Mouse (Mus musculus): ENCODE results near the gene Lclat1. TPM values are rescaled to one million over a fixed set of nuclear protein-coding genes. Genes with fewer than 3 reads are reported as not detected.

The Lclat1 gene
- polyA plus RNA-seq, 1 experiment from 2014 or later: 12.2 TPM

GRCm38 (mm10) chr17:73213677-73214076 is 105.9 kb downstream of the Lclat1 start:
- H3K4me1 ChIP-seq (ENCODE audit: control insufficient read depth, insufficient read depth, low read length): no peaks in the 10 kb centered on the region
- no peaks in the 10 kb centered on the region for H3K9me3 ChIP-seq (replicated peaks; ENCODE audit: control insufficient read depth, low read length)
- no peak overlapping the region for H3K9ac ChIP-seq (ENCODE audit: low read length)
- no peak overlapping the region for H3K27ac ChIP-seq (ENCODE audit: low read depth, low read length)
- ATAC-seq: no peak
- no peak for DNase-seq (ENCODE audit: low spot score)
- 86% methylated on average over 2 of the region's 2 CpGs for WGBS
- H3K4me2 ChIP-seq (ENCODE audit: low read length): no peak overlapping the region
- no peaks in the 10 kb centered on the region for H3K36me3 ChIP-seq (ENCODE audit: control insufficient read depth, insufficient read depth, low read length)
- no peak overlapping the region for H3K4me3 ChIP-seq (ENCODE audit: low read depth, low read length)
- no peaks in the 10 kb centered on the region for H3K27me3 ChIP-seq (replicated peaks; ENCODE audit: control insufficient read depth, insufficient read depth, low read length)

GRCm38 (mm10) chr17:73217274-73217673 is 109.5 kb downstream of the Lclat1 start:
- no peaks in the 10 kb centered on the region for H3K9me3 ChIP-seq (replicated peaks; ENCODE audit: control insufficient read depth, low read length)
- no peaks in the 10 kb centered on the region for H3K27me3 ChIP-seq (replicated peaks; ENCODE audit: control insufficient read depth, insufficient read depth, low read length)
- DNase-seq (ENCODE audit: low spot score) (no peak), ATAC-seq (no peak)
- H3K27ac ChIP-seq (ENCODE audit: low read depth, low read length): no peak overlapping the region
- 0 out of 2 replicates have a peak, but pooled peaks cover 3% of the 10 kb centered on the region for H3K4me1 ChIP-seq (ENCODE audit: control insufficient read depth, insufficient read depth, low read length)
- no peak overlapping the region for H3K9ac ChIP-seq (ENCODE audit: low read length)
- H3K36me3 ChIP-seq (ENCODE audit: control insufficient read depth, insufficient read depth, low read length): no peaks in the 10 kb centered on the region
- no peak overlapping the region for H3K4me3 ChIP-seq (ENCODE audit: low read depth, low read length)
- 90% methylated on average over 3 of the region's 3 CpGs for WGBS
- H3K4me2 ChIP-seq (ENCODE audit: low read length): no peak overlapping the region

GRCm38 (mm10) chr17:73220746-73221145 is 113.0 kb downstream of the Lclat1 start:
- Histone ChIP-seq H3K9ac (ENCODE audit: low read length) (no peak overlapping the region), H3K4me3 (ENCODE audit: low read depth, low read length) (no peak overlapping the region), H3K9me3 (replicated peaks; ENCODE audit: control insufficient read depth, low read length) (no peaks in the 10 kb centered on the region), H3K36me3 (ENCODE audit: control insufficient read depth, insufficient read depth, low read length) (no peaks in the 10 kb centered on the region), H3K4me2 (ENCODE audit: low read length) (no peak overlapping the region), H3K27me3 (replicated peaks; ENCODE audit: control insufficient read depth, insufficient read depth, low read length) (no peaks in the 10 kb centered on the region), H3K4me1 (ENCODE audit: control insufficient read depth, insufficient read depth, low read length) (peaks cover 9% of the 10 kb centered on the region), H3K27ac (ENCODE audit: low read depth, low read length) (no peak overlapping the region)
- 63% methylated on average over 7 of the region's 7 CpGs for WGBS
- DNase-seq (ENCODE audit: low spot score) (no peak), ATAC-seq (no peak)

GRCm38 (mm10) chr17:73222077-73222476 is 114.3 kb downstream of the Lclat1 start:
- WGBS: 71% methylated on average over 7 of the region's 7 CpGs
- no peak for ATAC-seq
- H3K36me3 ChIP-seq (ENCODE audit: control insufficient read depth, insufficient read depth, low read length): no peaks in the 10 kb centered on the region

GRCm38 (mm10) chr17:73225442-73225841 is 117.7 kb downstream of the Lclat1 start:
- Histone ChIP-seq H3K4me1 (ENCODE audit: control insufficient read depth, insufficient read depth, low read length) (peaks cover 16% of the 10 kb centered on the region), H3K27ac (ENCODE audit: low read depth, low read length) (peak overlapping the region; percentile 81; the same call in 1 of the 2 replicates), H3K4me2 (ENCODE audit: low read length) (no peak overlapping the region), H3K4me3 (ENCODE audit: low read depth, low read length) (no peak overlapping the region), H3K36me3 (ENCODE audit: control insufficient read depth, insufficient read depth, low read length) (no peaks in the 10 kb centered on the region), H3K9ac (ENCODE audit: low read length) (no peak overlapping the region), H3K9me3 (replicated peaks; ENCODE audit: control insufficient read depth, low read length) (no peaks in the 10 kb centered on the region), H3K27me3 (replicated peaks; ENCODE audit: control insufficient read depth, insufficient read depth, low read length) (no peaks in the 10 kb centered on the region)
- peak; percentile 64 for DNase-seq (ENCODE audit: low spot score)
- ATAC-seq: peak; percentile 53; the same call in 1 of the 2 replicates

More at GRCm38 (mm10) chr17:73222077-73222476, 114.3 kb downstream of the Lclat1 start:
- Histone ChIP-seq H3K9ac (ENCODE audit: low read length) (no peak overlapping the region), H3K4me1 (ENCODE audit: control insufficient read depth, insufficient read depth, low read length) (peaks cover 16% of the 10 kb centered on the region), H3K9me3 (replicated peaks; ENCODE audit: control insufficient read depth, low read length) (no peaks in the 10 kb centered on the region), H3K4me3 (ENCODE audit: low read depth, low read length) (no peak overlapping the region), H3K4me2 (ENCODE audit: low read length) (no peak overlapping the region), H3K27me3 (replicated peaks; ENCODE audit: control insufficient read depth, insufficient read depth, low read length) (no peaks in the 10 kb centered on the region), H3K27ac (ENCODE audit: low read depth, low read length) (no peak overlapping the region)
- no peak for DNase-seq (ENCODE audit: low spot score)

- Histone ChIP-seq H3K4me1 (ENCODE audit: control insufficient read depth, insufficient read depth, low read length) (peaks cover 16% of the 10 kb centered on the region), H3K4me2 (ENCODE audit: low read length) (no peak overlapping the region), H3K27ac (ENCODE audit: low read depth, low read length) (peak overlapping the region; percentile 81), H3K9ac (ENCODE audit: low read length) (no peak overlapping the region), H3K9me3 (replicated peaks; ENCODE audit: control insufficient read depth, low read length) (no peaks in the 10 kb centered on the region), H3K4me3 (ENCODE audit: low read depth, low read length) (no peak overlapping the region), H3K27me3 (replicated peaks; ENCODE audit: control insufficient read depth, insufficient read depth, low read length) (no peaks in the 10 kb centered on the region), H3K36me3 (ENCODE audit: control insufficient read depth, insufficient read depth, low read length) (no peaks in the 10 kb centered on the region)
- WGBS: 33% methylated on average over 5 of the region's 5 CpGs
- ATAC-seq (peak; percentile 19; the same call in 1 of the 2 replicates), DNase-seq (ENCODE audit: low spot score) (no peak)
Measured at GRCm38 (mm10) chr17:73225996-73226395, 118.2 kb downstream of the Lclat1 start.

- no peaks in the 10 kb centered on the region for H3K27me3 ChIP-seq (replicated peaks; ENCODE audit: control insufficient read depth, insufficient read depth, low read length)
- peak overlapping the region; percentile 81; the same call in 1 of the 2 replicates for H3K27ac ChIP-seq (ENCODE audit: low read depth, low read length)
- H3K9me3 ChIP-seq (replicated peaks; ENCODE audit: control insufficient read depth, low read length): no peaks in the 10 kb centered on the region
- no peak overlapping the region for H3K9ac ChIP-seq (ENCODE audit: low read length)
- 94% methylated on average over 2 of the region's 2 CpGs for WGBS
- H3K4me1 ChIP-seq (ENCODE audit: control insufficient read depth, insufficient read depth, low read length): peaks cover 16% of the 10 kb centered on the region
- DNase-seq (ENCODE audit: low spot score) (no peak), ATAC-seq (no peak)
- no peaks in the 10 kb centered on the region for H3K36me3 ChIP-seq (ENCODE audit: control insufficient read depth, insufficient read depth, low read length)
- no peak overlapping the region for H3K4me2 ChIP-seq (ENCODE audit: low read length)
- no peak overlapping the region for H3K4me3 ChIP-seq (ENCODE audit: low read depth, low read length)
Measured at GRCm38 (mm10) chr17:73226595-73226994, 118.8 kb downstream of the Lclat1 start.

- no peak overlapping the region for H3K4me2 ChIP-seq (ENCODE audit: low read length)
- no peaks in the 10 kb centered on the region for H3K9me3 ChIP-seq (replicated peaks; ENCODE audit: control insufficient read depth, low read length)
- H3K4me3 ChIP-seq (ENCODE audit: low read depth, low read length): no peak overlapping the region
- H3K36me3 ChIP-seq (ENCODE audit: control insufficient read depth, insufficient read depth, low read length): no peaks in the 10 kb centered on the region
- no peak overlapping the region for H3K27ac ChIP-seq (ENCODE audit: low read depth, low read length)
- WGBS: 89% methylated on average over 3 of the region's 3 CpGs
- H3K4me1 ChIP-seq (ENCODE audit: control insufficient read depth, insufficient read depth, low read length): peaks cover 13% of the 10 kb centered on the region
- H3K27me3 ChIP-seq (replicated peaks; ENCODE audit: control insufficient read depth, insufficient read depth, low read length): no peaks in the 10 kb centered on the region
- DNase-seq (ENCODE audit: low spot score) (no peak), ATAC-seq (no peak)
- no peak overlapping the region for H3K9ac ChIP-seq (ENCODE audit: low read length)
Measured at GRCm38 (mm10) chr17:73227361-73227760, 119.6 kb downstream of the Lclat1 start.

GRCm38 (mm10) chr17:73229445-73230155 is 121.8 kb downstream of the Lclat1 start:
- Histone ChIP-seq H3K27me3 (replicated peaks; ENCODE audit: control insufficient read depth, insufficient read depth, low read length) (no peaks in the 10 kb centered on the region), H3K9me3 (replicated peaks; ENCODE audit: control insufficient read depth, low read length) (no peaks in the 10 kb centered on the region), H3K36me3 (ENCODE audit: control insufficient read depth, insufficient read depth, low read length) (no peaks in the 10 kb centered on the region), H3K27ac (ENCODE audit: low read depth, low read length) (no peak overlapping the region), H3K9ac (ENCODE audit: low read length) (no peak overlapping the region), H3K4me2 (ENCODE audit: low read length) (no peak overlapping the region), H3K4me3 (ENCODE audit: low read depth, low read length) (no peak overlapping the region), H3K4me1 (ENCODE audit: control insufficient read depth, insufficient read depth, low read length) (peaks cover 13% of the 10 kb centered on the region)
- DNase-seq (ENCODE audit: low spot score): no peak
- WGBS: 94% methylated on average over 11 of the region's 11 CpGs
- no peak for ATAC-seq

Data from forebrain, embryonic 14.5 days (tissue).